Mouse (Mus musculus) cerebellum, postnatal 4 days (tissue): ENCODE measurements around the gene Rapgef2.

Experiments
- DNase-seq, 2 experiments: peaks; one replicate each; pipeline ENCODE4 v3.0.0; 2022; ENCODE audit warnings: low spot score in 2 of 2, mixed read lengths in 1 of 2

The Rapgef2 gene

GRCm38 (mm10) chr3:79168168-79168827, 118.0 kb downstream of the Rapgef2 start:
- no peak for DNase-seq

GRCm38 (mm10) chr3:79167586-79167985, 118.7 kb downstream of the Rapgef2 start:
- DNase-seq: no peak

- no peak for DNase-seq
These were observed 124.4 kb downstream of the Rapgef2 start for GRCm38 (mm10) chr3:79161834-79162401.

DNA sequence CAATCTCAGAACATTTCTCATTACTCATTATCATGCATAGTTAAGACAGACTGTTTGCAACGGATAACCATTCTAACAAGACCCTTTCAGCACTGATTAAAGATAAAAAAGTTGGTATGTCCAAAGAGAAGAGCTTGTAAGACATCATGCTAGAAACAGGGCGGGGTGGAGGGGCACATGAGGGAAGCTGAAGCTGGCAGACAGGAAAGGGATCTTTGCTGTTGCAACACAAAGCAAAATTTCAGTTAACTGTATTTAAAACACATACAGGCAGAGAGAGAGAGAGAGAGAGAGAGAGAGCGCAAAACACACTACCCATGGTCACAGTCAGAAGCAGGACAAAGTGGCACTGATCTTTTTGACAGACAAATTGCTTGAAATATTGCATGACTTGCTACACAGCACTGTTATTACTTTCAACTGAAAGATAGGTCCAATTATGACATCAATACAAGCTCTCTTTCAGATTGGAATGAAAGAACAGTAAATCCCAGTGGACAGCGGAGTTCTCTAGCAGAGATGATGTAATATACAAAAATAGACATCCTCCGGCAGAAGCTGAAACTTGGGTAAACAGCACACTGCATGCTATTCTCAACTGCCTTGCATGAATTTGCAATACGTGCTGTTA, 125.1 kb downstream of the Rapgef2 start:
- DNase-seq: no peak

GRCm38 (mm10) chr3:79158254-79158653, 128.1 kb downstream of the Rapgef2 start:
- DNase-seq: no peak

DNA sequence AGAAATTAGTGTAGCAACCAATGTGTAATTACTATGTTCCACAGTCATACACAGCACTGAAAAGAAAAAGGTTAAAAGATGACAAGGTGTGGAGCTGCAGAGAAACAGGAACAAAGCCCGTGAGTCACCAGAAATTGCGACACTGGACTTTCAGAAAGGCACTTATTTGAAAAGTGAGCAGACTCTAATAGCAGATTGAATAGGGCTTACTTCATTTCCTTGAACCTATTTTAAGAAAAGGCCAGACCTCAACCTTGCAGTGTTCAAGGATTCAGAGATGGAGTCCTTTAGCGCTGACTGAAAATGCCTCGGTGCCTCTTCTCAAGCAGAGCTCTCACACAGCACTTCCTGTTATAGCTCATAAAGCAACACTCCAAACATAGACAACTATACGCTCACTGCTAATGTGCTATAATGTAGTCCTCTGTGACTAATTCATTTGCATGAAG, 133.3 kb downstream of the Rapgef2 start:
- DNase-seq: no peak

DNA sequence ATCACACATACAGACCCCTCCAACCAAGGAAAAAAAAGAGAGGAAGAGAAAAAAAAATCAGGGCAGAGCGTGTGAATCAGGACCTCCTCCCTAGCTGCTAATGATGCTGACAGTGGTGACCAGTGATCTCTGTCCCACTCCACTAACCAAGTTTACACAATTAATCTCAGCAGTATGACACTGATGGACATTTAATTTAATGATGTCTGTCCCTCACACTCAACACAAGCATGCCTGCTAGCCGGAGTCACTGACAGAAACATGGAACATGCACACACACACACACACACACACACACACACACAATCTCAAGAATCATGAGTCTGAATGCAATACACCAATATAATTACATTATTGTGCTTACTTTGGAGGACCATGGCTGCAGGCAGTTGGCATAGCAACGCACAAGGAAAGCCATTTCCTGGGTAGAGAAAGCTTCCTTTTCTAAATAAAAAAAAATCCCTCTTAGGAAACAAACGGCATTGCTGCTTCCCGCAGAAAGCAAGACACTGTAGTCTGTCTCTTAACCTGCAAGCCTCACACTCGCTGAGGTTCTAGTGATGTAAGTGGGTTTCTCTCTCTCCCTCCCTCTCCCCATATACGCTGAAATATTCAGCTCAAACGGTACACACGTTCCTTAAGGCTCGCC, 140.8 kb downstream of the Rapgef2 start:
- DNase-seq: peak in 1 of 2 experiments; percentile 10

DNA sequence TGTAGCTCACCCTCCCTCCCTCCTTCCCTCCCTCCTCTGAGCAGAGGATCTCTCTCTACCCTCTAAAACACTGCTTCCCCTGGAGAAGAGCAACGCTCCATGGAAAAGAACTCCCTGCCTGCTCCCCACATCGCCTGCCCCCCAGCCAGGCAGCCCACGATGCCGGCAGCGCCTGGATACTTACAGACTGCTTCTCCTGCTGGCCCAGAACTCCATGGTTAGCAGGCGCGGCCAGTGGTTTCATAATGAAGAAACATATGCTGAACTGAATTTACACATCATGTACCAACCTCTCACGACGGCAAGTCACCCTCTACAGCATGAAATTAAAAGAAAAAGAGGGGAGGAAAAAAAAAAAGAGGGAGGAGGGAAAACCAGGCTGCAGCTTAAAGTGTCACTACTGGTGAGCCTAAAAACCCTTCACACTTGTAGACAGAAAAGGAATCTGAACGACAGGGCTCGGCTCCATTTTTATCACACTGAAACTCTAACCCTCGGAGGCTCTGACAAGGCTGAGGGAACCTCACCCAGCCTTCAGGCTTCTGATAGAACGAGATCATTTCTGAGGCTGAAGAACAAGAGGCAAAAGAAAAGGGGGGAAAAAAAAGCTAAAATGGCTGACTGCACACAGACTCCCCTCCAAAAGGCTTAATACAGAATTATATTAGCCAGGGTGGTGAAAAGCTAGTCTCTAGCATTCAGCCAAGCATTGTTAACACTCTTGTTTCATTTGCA, 141.5 kb downstream of the Rapgef2 start:
- DNase-seq: peak in 1 of 2 experiments; percentile 16

DNA sequence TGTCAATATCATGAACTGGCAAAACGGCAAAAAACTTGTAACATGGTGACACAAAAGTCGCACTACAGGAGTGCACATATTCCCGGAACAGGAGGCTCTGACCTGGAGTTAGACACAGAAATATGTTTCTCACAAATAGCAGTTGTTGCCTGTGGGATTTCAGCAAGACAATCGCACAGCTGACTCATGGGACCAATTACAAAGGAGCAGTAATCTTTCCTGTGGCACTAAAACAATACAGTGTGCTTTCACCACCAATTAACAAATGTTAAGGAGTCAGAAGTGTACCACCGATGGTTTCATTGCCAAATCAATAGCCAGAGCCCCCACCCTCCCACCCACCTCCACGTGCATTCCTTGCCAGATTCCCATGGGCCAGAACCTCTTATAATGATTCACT, 142.2 kb downstream of the Rapgef2 start:
- DNase-seq: no peak

GRCm38 (mm10) chr3:79139245-79139644, 147.1 kb downstream of the Rapgef2 start:
- DNase-seq: no peak

- DNase-seq: no peak
These were observed 147.7 kb downstream of the Rapgef2 start for GRCm38 (mm10) chr3:79138601-79139000.

- no peak for DNase-seq
These were observed 155.3 kb downstream of the Rapgef2 start for GRCm38 (mm10) chr3:79130991-79131390.

- DNase-seq: no peak
These were observed 157.2 kb downstream of the Rapgef2 start for GRCm38 (mm10) chr3:79129044-79129600.

DNA sequence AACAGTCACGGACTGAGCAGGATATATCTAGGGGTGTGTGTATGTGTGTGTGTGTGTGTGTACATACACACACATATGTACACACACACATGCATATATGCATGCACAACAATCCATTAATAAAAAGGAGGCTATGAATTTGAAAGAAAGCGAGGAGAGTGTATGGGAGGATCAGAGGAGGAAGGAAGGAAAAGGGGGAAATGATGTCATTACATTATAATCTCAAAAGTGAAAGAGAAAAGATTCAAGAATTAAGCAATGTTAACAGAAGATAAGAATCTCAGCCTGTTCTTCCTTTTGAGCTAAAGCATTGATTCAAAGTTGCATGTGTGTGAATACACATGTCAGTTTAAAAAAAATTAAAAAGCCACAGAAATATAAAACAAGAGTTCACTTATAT, 158.5 kb downstream of the Rapgef2 start:
- no peak for DNase-seq

- no peak for DNase-seq
These were observed 159.5 kb downstream of the Rapgef2 start for GRCm38 (mm10) chr3:79126857-79127256.

GRCm38 (mm10) chr3:79121391-79121790, 164.9 kb downstream of the Rapgef2 start:
- DNase-seq: no peak

- no peak for DNase-seq
These were observed 166.3 kb downstream of the Rapgef2 start for GRCm38 (mm10) chr3:79119983-79120382.

GRCm38 (mm10) chr3:79110153-79110552, 176.2 kb downstream of the Rapgef2 start:
- peak in 1 of 2 experiments; percentile 17 for DNase-seq

GRCm38 (mm10) chr3:79108246-79108645, 178.1 kb downstream of the Rapgef2 start:
- DNase-seq: no peak

- DNase-seq: no peak
These were observed 180.0 kb downstream of the Rapgef2 start for GRCm38 (mm10) chr3:79106360-79106759.

DNA sequence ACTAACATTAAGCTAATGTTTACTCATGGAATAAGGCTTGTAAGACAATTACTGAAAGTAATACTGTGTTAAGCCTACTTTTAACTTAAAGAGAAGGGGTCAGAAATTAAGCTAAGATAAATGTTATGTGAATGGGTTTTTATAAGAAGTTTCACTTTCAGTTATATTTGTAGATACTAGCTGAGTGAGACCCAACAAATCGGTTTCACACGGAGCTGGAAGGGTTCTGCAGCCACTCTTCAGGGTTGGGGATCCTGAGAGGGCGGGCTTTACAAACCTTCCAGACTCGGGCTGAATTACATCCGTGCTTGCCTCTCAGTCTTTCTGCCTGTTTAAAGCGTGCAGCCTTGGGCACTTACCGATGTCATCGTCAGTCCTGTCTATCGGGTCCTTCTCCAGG, 182.7 kb downstream of the Rapgef2 start:
- DNase-seq: no peak

GRCm38 (mm10) chr3:79101737-79102136, 184.6 kb downstream of the Rapgef2 start:
- DNase-seq: no peak
